Mouse (Mus musculus) intestine, embryonic 14.5 days (tissue): ENCODE results near the gene Vsx2. TPM values are rescaled to one million over a fixed set of nuclear protein-coding genes. Genes with fewer than 3 reads are reported as not detected.
A peak's percentile ranks its signal among the peaks of the same experiment; 100 is the strongest.

ENCODE experiments used
- ATAC-seq: fragments of 200-750 bp; cut with Nextera tagmentation; replicated peaks from 2 replicates; pipeline ENCODE4 v1.8.0; 2017; ENCODE audit warnings: low read depth, moderate number of reproducible peaks, moderate TSS enrichment, moderate library complexity; ENCODE audit not compliant: low FRiP score, low TSS enrichment
- DNase-seq: peaks from one replicate; pipeline ENCODE4 v3.0.0-alpha.2; 2018; ENCODE audit warnings: low spot score
- H3K27ac ChIP-seq: fragments of 300-500 bp; sonication (generic); 2 replicates; pipeline ENCODE4 v1.5.1; 2014; ENCODE audit warnings: low read depth, mild to moderate bottlenecking, control low read depth
- H3K27me3 ChIP-seq: fragments of 300-500 bp; sonication (generic); replicated peaks from 2 replicates; pipeline ENCODE4 v1.6.1; 2014; ENCODE audit warnings: low read length, control low read depth; ENCODE audit not compliant: control insufficient read depth, insufficient read depth
- H3K36me3 ChIP-seq: fragments of 300-500 bp; sonication (generic); 2 replicates; pipeline ENCODE4 v1.6.1; 2014; ENCODE audit warnings: low read length, control low read depth; ENCODE audit not compliant: control insufficient read depth, insufficient read depth
- H3K4me1 ChIP-seq: fragments of 300-500 bp; sonication (generic); replicated peaks from 2 replicates; pipeline ENCODE4 v1.6.1; 2014; ENCODE audit warnings: low read length, control low read depth, mixed read lengths; ENCODE audit not compliant: control insufficient read depth, insufficient read depth
- H3K4me2 ChIP-seq: fragments of 300-500 bp; sonication (generic); 2 replicates; pipeline ENCODE4 v1.6.1; 2014; ENCODE audit warnings: low read length
- H3K4me3 ChIP-seq: fragments of 300-500 bp; sonication (generic); 2 replicates; pipeline ENCODE4 v1.5.1; 2014; ENCODE audit warnings: low read depth, low read length, control low read depth, mixed read lengths
- H3K9ac ChIP-seq: fragments of 300-500 bp; sonication (generic); 2 replicates; pipeline ENCODE4 v1.6.1; 2014; ENCODE audit warnings: mild to moderate bottlenecking, low read length
- H3K9me3 ChIP-seq: fragments of 300-500 bp; sonication (generic); 2 replicates; pipeline ENCODE4 v1.6.1; 2016; ENCODE audit warnings: low read length, control low read depth; ENCODE audit not compliant: control insufficient read depth
- WGBS: fragments of 180-500 bp; shearing (Covaris S2); extraction: QIAGEN DNeasy Blood & Tissue Kit; methylation state at CpG from one replicate; pipeline ENCODE4 v1.1.7; 2014; 5-methylcytosine and 5-hydroxymethylcytosine counted together
- polyA plus RNA-seq: library from polyadenylated mRNA; unstranded; fragments of >200 nt; fragmentation: Nextera tagmentation; extraction: Ambion mirVana; gene quantifications from 2 replicates; pipeline ENCODE4 v1.2.1, GENCODE M21; 2014

Gene Vsx2
- polyA plus RNA-seq, 1 experiment from 2014 or later: not detected

DNA sequence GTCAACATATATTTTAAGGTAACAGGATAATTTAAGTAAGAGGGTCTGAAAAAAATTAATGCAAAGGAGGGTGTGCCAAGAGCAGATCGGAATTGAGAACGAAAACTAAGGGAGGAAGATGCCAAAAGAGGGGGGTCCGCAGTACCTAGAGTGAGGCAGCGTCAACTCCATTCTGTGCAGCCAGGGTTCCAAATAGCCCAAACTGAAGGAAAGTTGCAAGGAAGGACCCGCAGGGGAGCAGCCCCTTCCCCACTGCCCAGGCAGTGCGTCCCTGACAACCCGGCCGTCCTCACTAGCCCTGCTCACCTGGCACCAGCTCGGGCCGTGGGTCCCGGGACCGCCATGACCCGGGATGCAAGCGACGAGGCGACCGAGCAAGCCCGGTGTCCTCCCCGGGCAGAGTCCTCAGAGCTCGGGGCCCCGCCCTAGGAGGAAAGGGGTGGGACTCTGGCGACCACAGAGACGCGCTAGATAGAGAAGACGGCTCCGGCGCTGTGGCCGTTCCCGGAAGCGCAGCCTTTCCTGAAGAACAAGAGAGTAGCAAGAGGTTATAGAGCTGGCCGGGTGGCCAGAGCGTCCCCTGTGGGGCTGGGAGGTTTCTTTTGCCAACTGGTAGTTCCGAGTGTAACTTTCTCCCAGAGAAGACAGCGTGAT lies 47.5 kb downstream of the Vsx2 start, which contains the start of gene Abcd4:
TSS of gene Abcd4 (minus strand) at position 437 of the 654 bp plus-strand sequence.
- Histone ChIP-seq H3K9me3 (no peaks in the 10 kb centered on the region), H3K27ac (no peak within 1 kb of the TSS), H3K27me3 (no peaks in the 10 kb centered on the region), H3K4me1 (no peaks in the 10 kb centered on the region), H3K9ac (peak within 1 kb of the TSS; percentile 72), H3K36me3 (no peaks in the 10 kb centered on the region), H3K4me2 (peak within 1 kb of the TSS; percentile 70), H3K4me3 (peak within 1 kb of the TSS; percentile 93)
- DNase-seq: peak; percentile 93
- under 1% methylated on average over 34 of the region's 34 CpGs for WGBS
- peak; percentile 96 for ATAC-seq

- peak overlapping the region; percentile 70 for H3K4me2 ChIP-seq
- H3K9ac ChIP-seq: peak overlapping the region; percentile 56
- peak overlapping the region; percentile 93 for H3K4me3 ChIP-seq
- no peak overlapping the region for H3K27ac ChIP-seq
- ATAC-seq (0 out of 2 replicates have a peak, but pooled peaks have one; percentile 17), DNase-seq (peak; percentile 78)
- no peaks in the 10 kb centered on the region for H3K4me1 ChIP-seq
- no peaks in the 10 kb centered on the region for H3K9me3 ChIP-seq
- 7% methylated on average over 10 of the region's 10 CpGs for WGBS
- H3K36me3 ChIP-seq: no peaks in the 10 kb centered on the region
- H3K27me3 ChIP-seq: no peaks in the 10 kb centered on the region
Measured at GRCm38 (mm10) chr12:84617663-84618062, 48.1 kb downstream of the Vsx2 start.

GRCm38 (mm10) chr12:84620975-84621374 lies 51.4 kb downstream of the Vsx2 start:
- peaks cover 20% of the 10 kb centered on the region for H3K27me3 ChIP-seq
- no peak overlapping the region for H3K4me2 ChIP-seq
- H3K4me3 ChIP-seq: no peak overlapping the region
- no peaks in the 10 kb centered on the region for H3K4me1 ChIP-seq
- ATAC-seq: no peak
- DNase-seq: no peak
- H3K9ac ChIP-seq: no peak overlapping the region
- no peak overlapping the region for H3K27ac ChIP-seq
- H3K9me3 ChIP-seq: no peaks in the 10 kb centered on the region
- H3K36me3 ChIP-seq: no peaks in the 10 kb centered on the region

DNA sequence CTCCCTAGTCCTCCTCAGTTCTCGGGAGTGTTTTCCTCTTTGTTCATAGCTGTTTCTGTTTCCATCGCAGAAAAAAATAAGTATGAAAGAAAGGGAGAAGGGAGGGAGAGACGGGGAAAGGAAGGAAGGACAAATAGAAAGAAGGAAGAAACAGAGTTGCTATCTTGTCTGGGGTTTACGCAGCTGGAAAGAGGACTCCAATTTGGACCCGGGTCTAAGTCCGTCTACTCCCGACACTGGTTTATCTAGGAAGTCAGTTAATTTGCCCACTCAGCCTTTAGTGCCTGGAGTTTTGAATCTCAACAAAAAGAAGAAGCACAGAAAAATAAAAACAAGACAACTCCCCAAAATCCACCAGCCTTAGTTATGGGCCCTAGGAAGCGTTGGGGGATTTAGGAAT lies 55.0 kb downstream of the Vsx2 start:
- no peaks in the 10 kb centered on the region for H3K9me3 ChIP-seq
- DNase-seq: no peak
- ATAC-seq: no peak
- H3K9ac ChIP-seq: no peak overlapping the region
- no peaks in the 10 kb centered on the region for H3K36me3 ChIP-seq
- peaks cover 24% of the 10 kb centered on the region for H3K27me3 ChIP-seq
- H3K27ac ChIP-seq: no peak overlapping the region
- no peak overlapping the region for H3K4me3 ChIP-seq
- no peak overlapping the region for H3K4me2 ChIP-seq
- WGBS: 33% methylated on average over 8 of the region's 8 CpGs
- no peaks in the 10 kb centered on the region for H3K4me1 ChIP-seq

GRCm38 (mm10) chr12:84625116-84625515 lies 55.6 kb downstream of the Vsx2 start:
- Histone ChIP-seq H3K27me3 (peaks cover 24% of the 10 kb centered on the region), H3K4me3 (no peak overlapping the region), H3K4me2 (no peak overlapping the region), H3K27ac (no peak overlapping the region), H3K9me3 (no peaks in the 10 kb centered on the region), H3K36me3 (no peaks in the 10 kb centered on the region), H3K4me1 (no peaks in the 10 kb centered on the region), H3K9ac (no peak overlapping the region)
- no peak for ATAC-seq
- DNase-seq: peak; percentile 54
- whole genome bisulfite sequencing: 9% methylated on average over 9 of the region's 9 CpGs

DNA sequence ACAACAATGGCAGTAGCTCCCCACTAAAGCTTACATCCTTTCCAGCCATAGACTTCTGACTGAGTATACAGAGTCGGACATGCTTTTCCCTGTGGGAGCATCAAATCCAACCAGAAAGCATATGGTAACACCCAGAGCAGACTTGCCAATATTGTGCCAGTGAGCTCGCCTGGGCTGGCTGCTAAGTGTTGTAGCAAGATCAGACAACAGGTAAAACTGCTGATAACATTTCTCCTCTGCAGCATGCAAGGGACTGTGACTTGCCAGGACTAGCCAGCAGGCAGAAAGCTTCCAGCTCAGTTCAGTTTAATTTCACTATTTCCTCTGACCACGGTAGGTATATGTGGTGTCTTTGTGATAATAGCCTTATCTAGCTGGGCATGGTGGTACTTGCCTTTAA lies 62.3 kb downstream of the Vsx2 start:
- 72% methylated on average over 3 of the region's 3 CpGs for WGBS
- Histone ChIP-seq H3K4me2 (no peak overlapping the region), H3K27ac (no peak overlapping the region), H3K36me3 (no peaks in the 10 kb centered on the region), H3K4me1 (no peaks in the 10 kb centered on the region), H3K4me3 (no peak overlapping the region), H3K9ac (no peak overlapping the region), H3K9me3 (no peaks in the 10 kb centered on the region), H3K27me3 (no peaks in the 10 kb centered on the region)
- no peak for ATAC-seq
- no peak for DNase-seq

GRCm38 (mm10) chr12:84640253-84640652 lies 70.7 kb downstream of the Vsx2 start:
- no peak overlapping the region for H3K4me3 ChIP-seq
- H3K36me3 ChIP-seq: no peaks in the 10 kb centered on the region
- H3K9ac ChIP-seq: no peak overlapping the region
- peaks cover 48% of the 10 kb centered on the region for H3K27me3 ChIP-seq
- 10% methylated on average over 6 of the region's 6 CpGs for WGBS
- ATAC-seq (no peak), DNase-seq (no peak)
- no peak overlapping the region for H3K4me2 ChIP-seq
- no peaks in the 10 kb centered on the region for H3K9me3 ChIP-seq
- H3K27ac ChIP-seq: no peak overlapping the region
- no peaks in the 10 kb centered on the region for H3K4me1 ChIP-seq

- no peak for DNase-seq
- Histone ChIP-seq H3K27me3 (peaks cover 48% of the 10 kb centered on the region), H3K4me1 (no peaks in the 10 kb centered on the region), H3K4me3 (no peak within 1 kb of the TSS), H3K27ac (no peak within 1 kb of the TSS), H3K9me3 (no peaks in the 10 kb centered on the region), H3K4me2 (no peak within 1 kb of the TSS), H3K9ac (no peak within 1 kb of the TSS), H3K36me3 (no peaks in the 10 kb centered on the region)
- no peak for ATAC-seq
- 11% methylated on average over 9 of the region's 9 CpGs for WGBS
Measured at GRCm38 (mm10) chr12:84640654-84641053, 71.1 kb downstream of the Vsx2 start, which contains the start of gene Vrtn. Vrtn (plus strand) TSS chr12:84641019.
